Mouse (Mus musculus): Measurements from ENCODE around the gene 1700069L16Rik.

1700069L16Rik gene

DNA sequence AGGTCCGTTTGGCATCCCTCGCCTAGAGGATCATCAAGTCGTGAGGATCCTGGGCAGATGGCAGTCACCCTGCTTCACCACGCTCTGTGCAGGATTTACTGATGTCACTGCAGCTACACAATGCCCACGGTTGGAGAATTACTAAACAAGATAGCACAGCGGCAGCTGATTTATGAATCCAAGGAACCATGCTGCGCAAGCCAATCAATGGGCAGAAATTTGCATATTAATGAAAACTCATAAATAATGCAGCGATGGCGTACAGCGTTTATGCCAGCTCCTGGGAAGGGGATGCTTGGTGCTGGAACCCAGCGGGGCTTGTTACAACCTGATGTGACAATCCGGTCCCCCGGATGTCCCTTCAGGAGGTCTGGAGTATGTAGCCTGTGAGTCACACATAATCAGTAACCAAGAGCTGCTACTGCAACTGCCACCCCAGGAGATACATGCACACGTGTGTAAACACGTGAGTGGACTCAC is 34.5 kb downstream of the 1700069L16Rik start:
- DNase-seq (ENCODE audit: low spot score in 2 of 2) = no peak

DNA sequence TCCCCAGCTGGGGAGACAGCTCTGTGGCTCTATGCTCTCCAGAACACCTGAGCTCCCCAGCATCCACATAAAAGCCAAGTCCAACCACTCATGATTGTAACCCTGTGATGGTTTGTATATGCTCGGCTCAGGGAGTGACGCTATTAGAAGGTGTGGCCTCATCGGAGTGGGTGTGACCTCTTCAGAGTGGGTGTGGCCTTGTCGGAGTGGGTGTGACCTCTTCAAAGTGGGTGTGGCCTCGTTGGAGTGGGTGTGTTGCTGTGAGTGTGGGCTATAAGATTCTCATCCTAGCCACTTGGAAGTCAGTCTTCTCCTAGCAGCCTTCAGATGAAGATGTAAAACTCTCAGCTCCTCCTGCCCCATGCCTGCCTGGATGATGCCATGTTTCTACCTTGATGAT is 37.1 kb downstream of the 1700069L16Rik start:
- DNase-seq (ENCODE audit: low spot score in 2 of 2) = no peak

DNA sequence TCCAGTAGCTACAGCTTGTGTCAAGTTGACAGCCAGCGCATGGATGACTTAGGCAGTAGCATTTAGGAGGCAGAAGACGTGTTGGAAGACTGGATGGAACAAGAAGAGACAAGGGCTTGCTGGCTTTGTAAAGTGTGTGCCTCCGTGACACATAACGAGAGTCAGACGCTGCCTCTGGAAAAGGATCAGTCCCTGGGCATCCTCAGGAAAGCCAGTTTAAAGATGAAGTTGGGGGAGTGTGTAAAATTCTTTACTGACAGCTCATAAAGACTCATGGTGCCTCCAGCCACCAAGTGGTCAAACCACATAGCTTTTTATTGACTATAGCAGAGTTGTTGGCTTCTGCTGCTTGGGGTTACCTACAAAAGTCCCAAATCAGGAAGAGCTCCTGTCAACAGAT is 39.1 kb downstream of the 1700069L16Rik start:
- no peak for DNase-seq (ENCODE audit: low spot score in 2 of 2)

DNA sequence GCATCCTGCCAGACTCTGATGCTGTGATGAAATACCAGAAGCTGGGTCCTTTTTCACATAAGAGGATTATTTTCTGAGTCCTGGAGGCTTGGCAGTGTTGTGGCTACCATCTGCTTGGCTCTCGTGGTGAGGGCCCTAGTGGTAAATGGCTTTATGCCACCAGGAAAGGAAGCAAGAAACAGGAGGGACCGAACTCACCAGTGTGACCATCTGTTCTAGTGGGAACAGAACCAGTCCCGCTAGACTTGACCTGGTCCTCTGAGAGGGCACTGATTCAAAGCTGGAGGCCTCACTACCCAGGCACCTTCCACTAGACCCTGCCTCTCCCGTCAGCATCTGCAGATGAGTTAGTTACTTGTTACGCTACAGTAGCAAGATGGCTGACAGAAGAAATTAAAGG is 41.3 kb downstream of the 1700069L16Rik start:
- no peak for DNase-seq (ENCODE audit: low spot score in 2 of 2)

DNA sequence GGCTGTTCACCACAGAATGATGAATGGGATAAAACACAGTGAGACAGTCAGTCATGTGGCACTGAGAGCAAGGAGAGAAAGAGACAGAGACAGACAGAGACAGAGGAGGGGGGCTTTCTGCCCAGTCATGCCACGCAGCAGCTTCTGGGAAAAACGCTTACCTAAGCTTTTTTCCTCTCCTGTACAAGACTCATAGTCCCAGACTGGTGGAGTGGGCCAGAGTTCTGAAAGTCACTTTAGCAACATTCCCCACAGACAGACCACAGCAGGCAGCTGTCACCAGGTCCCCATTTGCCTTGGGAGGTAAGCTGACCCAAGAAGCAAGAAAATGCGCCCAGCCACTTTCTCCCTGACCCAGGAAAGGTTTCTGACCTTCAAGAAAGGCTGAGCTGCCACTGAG is 42.1 kb downstream of the 1700069L16Rik start:
- no peak for DNase-seq (ENCODE audit: low spot score in 2 of 2)

DNA sequence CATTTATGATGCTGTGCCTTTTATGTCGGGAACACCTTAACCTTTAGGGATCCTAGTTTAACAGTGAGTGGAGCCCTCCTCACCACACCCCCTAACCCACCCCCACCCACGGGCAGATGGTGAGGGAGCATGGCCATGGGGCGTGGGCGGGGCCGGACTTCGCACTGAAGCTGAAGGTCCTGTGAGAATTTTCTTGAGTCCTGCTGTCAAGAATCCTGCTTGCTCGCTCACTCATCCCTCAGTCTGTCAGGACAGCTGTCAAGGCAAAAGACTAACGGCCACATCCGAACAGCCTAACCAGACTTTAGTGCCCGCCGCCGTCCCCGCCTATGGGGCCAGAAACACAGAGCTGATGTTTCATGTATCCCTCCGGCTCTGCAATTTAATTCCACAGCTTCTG is 43.4 kb downstream of the 1700069L16Rik start:
- no peak for DNase-seq (ENCODE audit: low spot score in 2 of 2)

DNA sequence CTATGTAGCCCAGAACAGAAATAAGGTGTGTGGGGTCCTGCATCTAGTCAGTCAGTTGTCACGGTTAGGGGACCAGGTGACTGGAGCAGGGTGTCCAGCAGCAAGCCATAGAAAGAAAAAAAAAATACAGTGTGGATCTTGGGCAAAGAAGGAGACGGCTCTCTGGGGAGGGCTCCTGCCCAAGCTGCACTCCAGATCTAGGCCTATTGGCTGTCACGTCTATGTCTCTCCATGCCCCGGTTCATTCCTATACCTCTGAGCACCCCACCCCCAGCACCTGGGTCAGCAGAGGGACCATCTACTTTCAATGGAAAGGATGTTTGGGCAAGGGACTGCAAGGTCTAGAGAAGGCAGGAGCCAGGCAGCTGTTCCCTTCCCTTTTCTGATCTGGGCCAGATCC is 45.1 kb downstream of the 1700069L16Rik start:
- no peak for DNase-seq (ENCODE audit: low spot score in 2 of 2)

DNA sequence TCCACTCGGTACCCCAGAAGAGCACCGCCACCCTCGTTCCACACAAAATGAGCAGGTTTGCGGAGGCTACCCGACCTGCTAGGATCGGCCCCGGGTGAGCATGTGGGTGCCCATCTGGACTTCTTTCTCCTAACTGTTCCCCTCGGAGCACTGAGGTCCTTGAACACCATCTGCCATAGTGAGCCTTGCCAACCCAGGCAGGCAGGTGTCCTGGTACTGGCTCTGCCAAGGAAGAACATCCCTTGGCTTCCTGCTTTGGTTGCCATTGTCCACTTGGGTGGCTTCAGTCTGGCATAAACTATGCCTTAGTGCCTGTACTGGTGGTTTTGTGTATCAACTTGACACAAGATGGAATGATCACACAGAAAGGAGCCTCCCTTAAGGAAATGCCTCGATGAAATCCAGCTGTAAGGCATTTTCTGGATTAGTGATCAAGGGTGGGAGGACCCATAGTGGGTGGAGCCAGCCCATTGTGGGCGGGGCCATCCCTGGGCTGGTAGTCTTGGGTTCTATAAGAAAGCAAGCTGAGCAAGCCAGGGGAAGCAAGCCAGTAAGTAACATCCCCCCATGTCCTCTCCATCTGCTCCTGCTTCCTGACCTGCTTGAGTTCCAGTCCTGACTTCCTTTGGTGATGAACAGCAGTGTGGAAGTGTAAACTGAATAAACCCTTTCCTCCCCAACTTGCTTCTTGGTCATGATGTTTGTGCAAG is 45.7 kb downstream of the 1700069L16Rik start:
- no peak for DNase-seq (ENCODE audit: low spot score in 2 of 2)

DNA sequence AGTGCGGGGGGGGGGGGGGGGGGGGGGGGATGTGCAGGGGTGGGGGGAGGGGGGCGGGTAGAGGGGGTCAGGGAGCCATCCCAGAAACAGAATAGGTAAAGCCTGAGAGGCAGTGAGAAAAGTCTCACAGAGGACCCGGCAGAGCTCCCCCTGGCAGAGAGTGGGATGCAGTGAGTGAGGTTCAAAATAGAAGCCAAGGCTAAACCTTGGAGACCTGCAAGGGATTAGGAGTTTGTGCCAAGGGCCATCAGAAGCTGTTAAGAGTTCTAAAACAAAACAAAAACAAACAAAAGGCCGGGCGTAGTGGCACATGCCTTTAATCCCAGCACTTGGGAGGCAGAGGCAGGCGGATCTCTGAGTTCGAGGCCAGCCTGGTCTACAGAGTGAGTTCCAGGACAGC is 47.0 kb downstream of the 1700069L16Rik start:
- no peak for DNase-seq (ENCODE audit: low spot score in 2 of 2)

DNA sequence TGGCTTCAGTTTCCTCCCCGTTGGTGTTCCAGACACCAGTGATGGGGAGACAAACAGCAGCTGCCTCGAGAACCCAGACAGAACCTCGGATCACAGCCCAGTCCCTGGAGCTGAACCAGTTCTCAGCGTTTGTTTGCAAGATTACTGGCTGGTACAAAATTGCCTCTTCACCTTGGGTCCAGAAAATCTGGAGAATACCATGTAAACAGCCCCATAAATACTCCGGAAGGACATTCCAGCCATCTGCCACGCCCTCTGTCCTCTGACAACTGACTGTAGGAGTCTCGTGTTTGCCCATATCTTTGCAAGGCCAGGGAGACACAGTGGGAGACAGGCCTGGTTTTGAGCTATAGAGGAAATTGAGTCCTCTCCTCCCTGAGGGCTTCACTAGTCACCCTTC is 49.7 kb downstream of the 1700069L16Rik start:
- DNase-seq (ENCODE audit: low spot score in 2 of 2) = no peak

DNA sequence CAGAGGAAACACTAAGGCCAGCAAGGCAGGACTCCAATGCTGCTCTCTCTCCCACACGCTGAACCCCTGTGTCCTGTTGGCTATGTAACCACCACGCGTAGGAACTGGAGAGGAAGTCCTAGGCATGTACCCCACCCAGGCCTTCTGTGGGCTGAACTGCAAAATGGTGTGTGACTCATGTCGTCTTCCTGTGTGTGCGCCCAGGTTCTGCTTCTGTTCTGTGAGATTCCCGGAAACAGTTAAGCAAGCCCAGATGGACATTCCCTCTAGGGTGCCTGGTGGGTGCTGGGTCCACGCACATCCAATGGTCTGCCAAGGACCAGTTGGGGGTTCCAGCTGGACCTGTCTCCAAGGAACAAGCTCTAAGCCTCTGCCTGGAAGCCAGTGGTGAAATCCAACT is 52.1 kb downstream of the 1700069L16Rik start:
- DNase-seq (ENCODE audit: low spot score in 2 of 2) = no peak

DNA sequence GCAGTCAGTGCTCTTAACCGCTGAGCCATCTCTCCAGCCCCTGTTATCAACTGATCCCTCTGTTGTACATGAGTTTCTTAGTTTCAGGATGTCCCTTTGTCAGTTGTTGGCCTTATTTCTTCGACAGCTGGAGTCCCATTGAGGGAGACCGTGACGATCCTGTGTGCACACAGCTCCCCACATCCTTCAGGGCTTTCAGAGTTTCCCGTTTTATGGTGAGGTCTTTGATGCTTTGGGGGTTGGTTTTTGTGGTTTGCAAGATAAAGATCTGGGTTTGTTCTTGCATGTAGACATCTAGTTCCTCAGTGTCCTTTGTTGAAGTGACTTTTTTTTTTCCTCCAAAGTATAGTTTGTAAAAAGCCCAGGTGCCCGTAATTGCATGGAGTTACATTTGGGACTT is 54.0 kb downstream of the 1700069L16Rik start:
- DNase-seq (ENCODE audit: low spot score in 2 of 2) = no peak

DNA sequence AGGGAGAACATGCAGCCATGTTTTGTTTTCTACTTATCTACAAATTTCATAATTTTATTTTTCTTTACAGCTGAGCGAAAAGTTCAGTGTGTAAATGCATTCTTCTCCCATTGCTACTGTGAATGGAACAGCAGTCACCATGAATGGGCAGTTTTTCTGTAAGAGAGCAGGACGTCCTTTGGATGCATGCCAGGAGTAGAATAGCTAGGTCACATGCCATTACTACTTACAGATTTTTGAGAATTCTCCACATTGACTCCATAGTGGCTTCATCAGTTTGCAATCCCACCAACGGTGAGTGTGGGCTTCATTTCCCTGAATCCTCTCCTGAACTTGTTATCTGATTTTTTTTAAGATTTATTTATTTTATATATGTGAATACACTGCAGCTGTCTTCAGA is 54.5 kb downstream of the 1700069L16Rik start:
- DNase-seq (ENCODE audit: low spot score in 2 of 2) = no peak

DNA sequence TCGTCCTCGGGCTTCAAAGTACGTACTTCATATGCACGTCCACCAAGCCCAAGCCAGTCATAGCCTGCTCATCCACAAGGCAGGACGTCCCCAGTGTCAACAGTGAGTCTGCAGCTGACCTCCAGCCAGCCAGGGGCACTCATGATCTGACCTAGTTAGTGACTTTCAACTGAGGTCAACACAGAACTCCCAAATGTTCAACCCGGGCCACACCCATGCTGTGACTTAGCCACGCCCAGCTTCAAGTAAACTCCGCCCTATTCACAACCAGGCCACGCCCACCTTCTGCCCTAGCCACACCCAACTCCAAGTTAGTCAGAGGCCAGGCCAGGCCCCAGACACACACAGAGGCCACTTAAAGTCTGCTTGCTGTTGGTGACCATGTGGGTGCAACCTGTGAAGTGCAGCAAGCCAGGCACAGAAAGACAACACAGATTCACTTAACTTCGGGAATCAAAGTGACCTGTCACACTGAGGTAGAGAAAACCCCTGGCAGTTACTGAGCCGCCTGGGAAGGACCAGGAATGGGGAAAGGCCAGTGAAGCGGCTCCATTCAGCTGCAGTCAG is 59.9 kb downstream of the 1700069L16Rik start:
- no peak for DNase-seq (ENCODE audit: low spot score in 2 of 2)

DNA sequence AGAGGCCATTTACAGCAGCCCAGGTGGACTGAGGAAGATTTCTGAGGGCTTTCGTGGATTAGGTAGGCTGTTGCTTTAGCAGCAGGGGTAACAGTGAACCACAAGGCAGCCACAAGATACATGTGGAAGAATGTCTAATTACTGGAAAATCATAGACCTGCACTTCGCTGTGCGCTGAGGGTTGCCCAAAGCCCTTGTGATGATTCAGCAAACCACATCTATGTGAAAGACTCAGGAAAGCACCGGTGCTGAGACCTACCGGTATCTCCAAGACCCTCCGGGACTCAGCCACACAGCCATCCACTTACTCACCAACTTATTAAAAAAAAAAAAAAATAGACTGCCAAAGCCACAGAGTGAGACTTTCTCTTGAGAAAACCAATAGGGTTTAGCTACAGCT is 60.4 kb downstream of the 1700069L16Rik start:
- DNase-seq (ENCODE audit: low spot score in 2 of 2) = no peak

DNA sequence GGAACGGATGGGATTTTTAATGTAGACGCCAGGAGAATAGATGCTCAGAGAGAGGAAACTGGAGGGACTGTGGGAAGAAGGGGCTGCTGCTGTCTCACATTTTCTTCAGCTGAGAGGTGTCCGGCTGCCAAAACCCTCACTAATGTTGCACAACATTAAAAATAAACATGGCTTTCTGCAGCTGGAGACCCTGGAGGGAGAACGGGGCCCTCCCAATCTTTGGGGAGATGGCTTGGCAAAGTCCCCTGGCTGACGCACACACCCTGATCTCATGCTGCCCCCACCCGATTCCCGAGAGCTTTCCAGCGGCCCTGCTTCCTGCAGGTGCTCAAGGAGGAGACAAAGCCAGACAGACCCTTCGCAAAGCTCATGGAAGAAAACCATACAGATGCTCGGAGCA is 63.7 kb downstream of the 1700069L16Rik start:
- DNase-seq (ENCODE audit: low spot score in 2 of 2) = no peak

DNA sequence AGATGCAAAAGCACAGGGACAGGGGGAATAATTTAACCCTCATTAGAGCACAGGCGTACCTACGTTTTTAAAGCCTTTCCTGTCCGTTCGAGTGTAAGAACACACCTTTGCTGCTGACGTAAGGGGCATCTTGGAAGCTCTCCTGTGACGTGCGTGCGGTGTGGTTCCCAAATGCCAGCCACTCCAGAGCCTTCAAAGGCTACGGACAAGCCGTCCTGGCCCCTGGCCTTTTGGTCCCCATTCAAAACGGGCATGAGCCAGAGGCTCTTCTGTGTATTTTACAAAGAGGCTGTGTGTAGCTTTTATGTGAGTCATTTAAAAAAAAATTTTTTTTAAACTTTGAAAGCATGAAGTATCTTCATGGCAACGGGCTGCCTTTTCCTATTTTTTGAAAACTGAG is 69.8 kb downstream of the 1700069L16Rik start:
- DNase-seq (ENCODE audit: low spot score in 2 of 2) = no peak

DNA sequence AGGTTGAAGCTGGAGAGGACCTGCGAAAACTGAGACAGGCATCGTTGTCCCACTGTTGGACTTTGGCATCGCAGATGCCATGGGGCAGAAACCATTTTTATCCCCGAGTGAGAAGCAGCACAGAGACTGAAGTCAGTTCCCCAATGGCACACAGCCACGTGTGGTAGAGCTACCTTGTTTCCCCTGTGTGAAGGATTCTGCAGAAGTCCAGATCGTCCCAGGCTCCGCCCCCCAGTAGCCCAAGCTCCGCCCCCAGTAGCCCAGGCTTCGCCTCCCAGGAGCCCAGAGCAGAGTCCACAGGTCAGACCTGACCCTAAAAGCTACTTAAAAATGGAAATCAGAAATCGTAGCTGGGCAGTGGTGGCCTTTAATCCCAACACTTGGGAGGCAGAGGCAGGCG is 70.4 kb downstream of the 1700069L16Rik start:
- no peak for DNase-seq (ENCODE audit: low spot score in 2 of 2)

DNA sequence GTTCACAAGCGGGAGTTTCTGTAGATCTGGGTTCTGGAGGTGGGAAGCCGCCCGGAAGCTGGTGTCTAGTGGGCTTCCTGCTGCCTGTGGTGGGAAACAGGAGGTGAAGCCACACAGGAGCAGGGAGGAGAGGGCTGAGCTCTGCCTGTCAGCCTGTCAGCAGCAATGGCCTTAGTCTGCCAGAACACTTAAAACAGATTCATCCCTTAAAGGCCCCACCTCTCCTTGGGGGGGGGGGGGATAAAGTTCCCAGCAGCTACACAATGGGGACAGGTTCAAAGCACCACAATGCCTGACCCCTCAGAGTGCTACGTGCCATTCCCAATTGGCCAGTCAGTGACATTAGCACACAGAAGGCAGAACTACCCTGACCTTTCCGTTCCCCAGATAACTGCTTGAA is 72.4 kb downstream of the 1700069L16Rik start:
- DNase-seq (ENCODE audit: low spot score in 2 of 2) = no peak

DNA sequence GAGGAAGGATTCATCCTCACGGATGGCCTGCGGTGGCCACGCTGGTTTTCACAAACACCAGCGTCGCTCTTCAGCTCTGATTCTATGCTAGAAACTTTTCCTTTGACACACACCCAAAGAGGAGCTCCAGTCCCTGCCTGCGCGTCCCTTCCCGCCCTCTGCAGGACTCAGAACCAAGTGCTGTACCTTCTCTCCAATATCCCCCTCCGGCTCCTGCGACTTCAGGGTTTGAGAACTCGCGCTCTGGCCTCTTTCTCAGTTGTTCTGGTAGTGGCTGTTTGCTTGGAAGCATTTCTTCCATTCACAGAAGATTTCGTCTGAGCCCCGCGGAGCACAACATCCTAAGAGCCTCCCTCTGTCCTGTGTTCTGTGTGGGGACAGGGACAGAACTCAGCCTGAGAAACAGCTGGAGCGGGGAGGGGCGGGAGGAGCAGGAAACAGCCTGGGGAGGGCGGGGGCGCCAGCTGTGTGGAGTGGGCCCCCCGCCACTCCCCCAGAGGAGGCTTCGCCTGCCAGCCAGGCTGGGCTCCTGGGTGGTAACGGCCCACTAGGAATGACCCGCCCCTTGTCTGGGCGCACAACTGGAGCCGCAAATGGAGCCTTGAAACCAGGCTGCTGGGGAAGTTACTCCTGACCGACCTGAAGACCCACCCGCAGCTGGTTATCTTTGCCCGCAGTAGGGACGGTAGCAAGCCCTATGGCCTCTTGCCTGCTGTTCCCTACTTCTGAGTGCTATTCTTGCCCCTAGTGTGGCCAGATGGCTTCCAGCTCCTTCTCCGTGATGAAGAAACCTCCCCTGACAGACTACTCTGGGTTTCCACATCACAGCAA is 74.3 kb downstream of the 1700069L16Rik start, which contains the start of gene Cmklr1:
TSS of gene Cmklr1 (minus strand) at position 392 of the 831 bp plus-strand sequence.
- DNase-seq (ENCODE audit: low spot score in 2 of 2) = no peak

DNA sequence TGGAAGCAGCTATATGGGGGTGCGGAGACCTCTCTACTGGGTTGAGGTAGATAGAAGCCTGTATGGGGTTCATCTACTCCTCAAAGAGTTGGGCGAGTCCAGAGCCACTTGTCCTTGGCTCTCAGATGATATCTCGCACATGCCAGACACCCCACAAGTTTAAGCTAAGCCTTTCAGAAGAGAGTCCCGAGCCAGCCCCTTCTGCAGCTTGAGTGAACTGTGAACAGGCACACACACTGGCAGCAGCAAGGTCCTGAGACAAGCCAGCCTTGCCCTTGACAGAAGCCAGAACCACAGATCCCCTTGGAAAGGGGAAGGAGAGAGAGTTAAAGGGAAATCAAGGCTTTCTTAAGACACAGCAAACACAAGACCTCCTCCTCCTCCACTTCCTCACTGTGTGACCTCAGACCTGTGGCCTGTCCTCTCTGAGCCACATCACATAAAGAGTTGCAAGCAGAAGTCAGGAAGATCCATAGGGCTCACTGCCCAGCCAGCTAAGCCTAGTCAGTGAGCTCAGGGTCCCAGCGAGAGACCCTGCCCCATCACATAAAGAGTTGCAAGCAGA is 75.8 kb downstream of the 1700069L16Rik start:
- DNase-seq (ENCODE audit: low spot score in 2 of 2) = no peak

DNA sequence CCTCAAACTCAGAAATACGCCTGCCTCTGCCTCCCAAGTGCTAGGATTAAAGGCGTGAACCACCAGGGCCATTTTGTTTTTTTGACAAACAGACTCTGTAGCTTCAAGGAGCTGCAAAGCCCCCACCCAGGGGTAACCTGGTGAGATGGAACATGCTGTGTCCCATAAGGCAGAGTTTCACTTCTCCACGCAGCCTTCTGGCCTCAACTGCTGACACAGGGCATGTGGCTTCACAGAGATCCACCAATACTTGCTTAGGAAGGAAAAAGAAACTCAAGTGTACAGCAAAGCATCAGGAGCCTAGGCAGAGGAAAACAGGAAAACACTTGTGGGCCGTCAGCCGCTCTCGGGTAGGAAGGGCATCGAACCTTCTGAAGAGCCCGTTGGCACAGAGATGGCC is 77.4 kb downstream of the 1700069L16Rik start:
- DNase-seq (ENCODE audit: low spot score in 2 of 2) = no peak

Data from frontal cortex, postnatal 25 days (tissue).